Mouse (Mus musculus): ENCODE data around the gene Sars2. TPM values are rescaled to one million over a fixed set of nuclear protein-coding genes. Genes with fewer than 3 reads are reported as not detected.
A peak's percentile ranks its signal among the peaks of the same experiment; 100 is the strongest.
"Not testable (repeated sequence)": the region's sequence is repeated elsewhere in the genome, so short reads cannot be mapped to it uniquely, and the experiment has no call there.

Gene Sars2
- 20.8 and 26.2 TPM in 2 replicates for polyA plus RNA-seq (2015; fragmentation: Nextera tagmentation; extraction: Ambion mirVana)

DNA sequence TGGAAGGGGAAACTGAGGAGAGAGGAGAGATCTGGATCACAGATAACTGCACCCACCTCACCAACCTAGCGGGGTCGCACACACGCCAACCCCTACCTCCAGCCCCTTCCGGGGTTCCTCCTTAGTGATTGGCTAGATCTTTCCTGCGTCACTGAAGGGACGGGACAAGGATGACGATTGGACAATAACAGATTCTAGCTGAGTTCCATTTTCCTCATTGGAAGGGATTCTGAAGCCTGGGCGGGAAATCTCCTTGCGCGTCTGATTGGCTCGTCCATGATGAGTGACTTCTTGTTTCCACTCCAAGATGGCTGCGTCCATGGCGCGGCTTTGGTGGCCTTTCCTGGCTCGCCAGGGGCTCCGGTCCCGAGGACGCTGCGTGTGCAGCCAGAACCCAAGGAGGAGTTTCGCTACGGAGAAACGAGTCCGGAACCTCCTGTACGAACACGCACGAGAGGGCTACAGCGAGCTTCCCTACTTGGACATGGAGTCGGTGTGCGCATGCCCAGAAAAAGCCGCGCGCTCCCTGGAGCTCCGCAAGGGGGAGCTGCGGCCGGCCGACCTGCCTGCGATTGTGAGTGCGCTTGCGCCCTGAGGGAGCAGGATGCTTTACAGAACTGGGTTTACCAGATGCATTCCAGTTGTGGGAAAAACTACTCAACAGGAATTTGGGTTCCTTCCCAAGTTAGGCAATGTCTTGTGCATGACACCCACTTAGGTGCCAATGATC, at the start of gene Sars2, which contains the start of gene Mrps12:
Gene Sars2 (plus strand): TSS at position 284 of the 730 bp plus-strand sequence.
Gene Mrps12 (minus strand): TSS at position 112 of the 730 bp plus-strand sequence.
- H3K9me3 ChIP-seq: no peaks in the 10 kb centered on the region
- WGBS: under 1% methylated on average over 39 of the region's 39 CpGs
- H3K4me2 ChIP-seq: peak within 1 kb of the TSS; percentile 65
- peaks cover 20% of the 10 kb centered on the region for H3K36me3 ChIP-seq
- peak within 1 kb of the TSS; percentile 76 for H3K9ac ChIP-seq
- peak; percentile 97 for ATAC-seq (ENCODE audit: insufficient read depth, low FRiP score, low read depth)
- peaks cover 15% of the 10 kb centered on the region; the same call in 1 of the 2 replicates for H3K4me1 ChIP-seq
- H3K27ac ChIP-seq: peak within 1 kb of the TSS; percentile 92
- no peaks in the 10 kb centered on the region for H3K27me3 ChIP-seq (replicated peaks)
- H3K4me3 ChIP-seq (replicated peaks): peak within 1 kb of the TSS; percentile 81

- 37% methylated on average over 29 of the region's 30 CpGs for WGBS
- peak within 1 kb of the TSS; percentile 96 for H3K4me2 ChIP-seq
- ATAC-seq (ENCODE audit: insufficient read depth, low FRiP score, low read depth): peak; percentile 16; the same call in 1 of the 2 replicates
These were observed 49.1 kb upstream of the Sars2 start, which contains the start of gene Fbxo27 for GRCm38 (mm10) chr7:28692545-28693320. TSS of gene Fbxo27 (plus strand) at chr7:28692849.

DNA sequence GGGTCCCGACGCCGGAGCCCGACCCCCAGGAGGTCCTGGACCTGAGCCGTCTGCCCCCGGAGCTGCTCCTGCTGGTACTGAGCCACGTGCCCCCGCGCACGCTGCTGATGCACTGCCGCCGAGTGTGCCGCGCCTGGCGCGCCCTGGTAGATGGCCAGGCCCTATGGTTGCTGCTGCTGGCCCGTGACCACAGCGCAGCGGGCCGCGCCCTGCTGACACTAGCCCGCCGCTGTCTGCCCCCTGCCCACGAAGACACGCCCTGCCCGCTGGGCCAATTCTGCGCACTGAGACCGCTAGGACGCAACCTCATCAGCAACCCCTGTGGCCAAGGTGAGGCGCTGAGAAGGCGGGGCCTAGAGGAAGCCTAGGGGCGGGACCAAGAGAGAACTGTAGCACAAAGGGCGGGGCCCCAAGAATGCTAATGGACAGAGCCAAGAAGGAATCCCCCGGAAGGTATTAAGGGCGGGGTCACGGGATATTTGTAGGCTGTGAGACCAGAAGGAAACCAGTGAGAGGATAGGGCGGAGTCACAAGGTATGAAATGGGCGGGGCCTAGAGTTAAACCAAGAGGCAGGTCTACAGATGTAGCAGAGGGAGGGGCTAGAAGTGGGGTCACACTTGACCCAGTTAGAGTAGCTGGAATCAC, 48.3 kb upstream of the Sars2 start:
- H3K9me3 ChIP-seq: no peaks in the 10 kb centered on the region
- H3K4me1 ChIP-seq: 0 out of 2 replicates have a peak, but pooled peaks cover 4% of the 10 kb centered on the region
- H3K4me3 ChIP-seq (replicated peaks): peak overlapping the region; percentile 50
- H3K4me2 ChIP-seq: peak overlapping the region; percentile 96
- ATAC-seq (ENCODE audit: insufficient read depth, low FRiP score, low read depth): peak; percentile 85
- H3K27ac ChIP-seq: no peak overlapping the region
- 2% methylated on average over 38 of the region's 38 CpGs for WGBS
- H3K36me3 ChIP-seq: no peaks in the 10 kb centered on the region
- peak overlapping the region; percentile 32; the same call in 1 of the 2 replicates for H3K9ac ChIP-seq
- peaks cover 4% of the 10 kb centered on the region for H3K27me3 ChIP-seq (replicated peaks)

More at GRCm38 (mm10) chr7:28692545-28693320, 49.1 kb upstream of the Sars2 start, which contains the start of gene Fbxo27:
- H3K9ac ChIP-seq: peak within 1 kb of the TSS; percentile 32; the same call in 1 of the 2 replicates
- no peaks in the 10 kb centered on the region for H3K9me3 ChIP-seq
- peaks cover 4% of the 10 kb centered on the region for H3K27me3 ChIP-seq (replicated peaks)
- 0 out of 2 replicates have a peak, but pooled peaks cover 4% of the 10 kb centered on the region for H3K4me1 ChIP-seq
- no peaks in the 10 kb centered on the region for H3K36me3 ChIP-seq
- H3K27ac ChIP-seq: no peak within 1 kb of the TSS
- peak within 1 kb of the TSS; percentile 50 for H3K4me3 ChIP-seq (replicated peaks)

DNA sequence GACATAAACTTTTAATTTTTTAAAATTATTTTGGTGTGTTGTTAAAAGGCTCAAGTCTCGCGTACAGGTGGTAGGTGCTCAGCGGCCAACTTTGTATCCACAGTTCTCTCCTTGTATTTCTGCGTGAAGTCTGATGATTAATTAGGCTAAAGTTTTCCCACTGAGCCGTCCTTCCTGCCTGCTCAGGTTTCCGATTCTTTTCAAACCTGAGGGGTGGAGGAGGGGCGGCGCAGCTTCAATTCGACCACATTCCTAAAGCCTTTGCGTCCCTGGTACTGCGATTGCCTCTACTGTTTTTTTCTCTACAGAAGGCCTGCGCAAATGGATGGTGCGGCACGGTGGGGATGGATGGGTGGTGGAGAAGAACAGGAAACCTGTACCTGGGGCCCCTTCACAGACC, 47.4 kb upstream of the Sars2 start:
- Histone ChIP-seq H3K27me3 (replicated peaks) (peaks cover 4% of the 10 kb centered on the region), H3K4me2 (peak overlapping the region; percentile 96), H3K9ac (no peak overlapping the region), H3K36me3 (no peaks in the 10 kb centered on the region), H3K4me3 (replicated peaks) (no peak overlapping the region), H3K27ac (peak overlapping the region; percentile 16; the same call in 1 of the 2 replicates), H3K4me1 (0 out of 2 replicates have a peak, but pooled peaks cover 4% of the 10 kb centered on the region), H3K9me3 (no peaks in the 10 kb centered on the region)
- ATAC-seq (ENCODE audit: insufficient read depth, low FRiP score, low read depth): no peak
- 8% methylated on average over 14 of the region's 14 CpGs for WGBS

DNA sequence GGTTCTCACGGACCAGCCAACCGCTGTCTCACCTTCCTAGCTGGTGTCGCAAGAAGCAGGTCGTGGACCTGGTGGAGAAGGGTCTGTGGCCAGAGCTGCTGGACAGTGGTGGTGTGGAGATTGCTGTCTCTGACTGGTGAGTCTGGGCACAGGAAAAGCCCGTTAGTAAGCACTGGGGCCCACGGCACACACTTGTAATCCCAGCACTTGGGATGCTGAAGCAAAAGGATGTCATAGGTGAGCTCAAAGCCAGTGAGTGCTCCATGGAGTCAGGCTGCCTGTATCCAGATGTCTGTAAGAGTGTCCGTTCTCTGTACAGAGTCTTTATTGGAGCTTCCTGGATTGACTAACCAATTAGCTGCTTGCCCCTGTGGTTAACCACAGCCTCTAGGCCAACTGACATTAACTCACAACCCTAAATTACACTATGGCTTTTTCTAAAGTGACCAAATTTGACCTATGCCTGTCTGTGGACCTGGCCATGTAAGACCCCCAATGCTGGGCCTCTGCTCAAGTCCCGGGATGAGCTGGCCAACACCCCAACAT, 46.8 kb upstream of the Sars2 start:
- H3K4me2 ChIP-seq: no peak overlapping the region
- peaks cover 4% of the 10 kb centered on the region for H3K27me3 ChIP-seq (replicated peaks)
- H3K9me3 ChIP-seq: no peaks in the 10 kb centered on the region
- no peak overlapping the region for H3K27ac ChIP-seq
- no peak for ATAC-seq (ENCODE audit: insufficient read depth, low FRiP score, low read depth)
- 50% methylated on average over 8 of the region's 8 CpGs for WGBS
- H3K9ac ChIP-seq: no peak overlapping the region
- H3K4me3 ChIP-seq (replicated peaks): no peak overlapping the region
- H3K4me1 ChIP-seq: 0 out of 2 replicates have a peak, but pooled peaks cover 4% of the 10 kb centered on the region
- H3K36me3 ChIP-seq: no peaks in the 10 kb centered on the region

DNA sequence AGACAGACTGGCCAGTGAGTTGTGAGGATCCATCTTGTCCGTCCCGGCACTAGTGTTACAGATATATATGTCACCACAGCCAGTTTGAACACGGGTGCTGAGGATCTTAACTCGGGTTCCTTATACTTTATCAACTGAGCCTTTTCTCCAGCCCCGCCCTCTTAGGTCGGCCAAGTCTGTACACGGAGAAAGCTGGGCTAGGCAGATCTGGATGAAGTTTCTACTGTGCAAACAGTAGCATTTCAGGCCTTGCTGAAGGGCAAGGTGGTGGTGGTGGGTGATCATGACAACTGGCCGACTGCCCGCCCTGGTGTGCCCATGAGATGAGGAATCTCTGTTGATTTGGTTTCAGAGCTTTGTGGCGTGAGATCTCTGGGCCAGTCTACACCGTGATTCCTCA, 44.5 kb upstream of the Sars2 start:
- Histone ChIP-seq H3K4me1 (0 out of 2 replicates have a peak, but pooled peaks cover 4% of the 10 kb centered on the region), H3K4me3 (replicated peaks) (no peak overlapping the region), H3K9me3 (no peaks in the 10 kb centered on the region), H3K36me3 (no peaks in the 10 kb centered on the region), H3K27ac (no peak overlapping the region), H3K27me3 (replicated peaks) (peaks cover 4% of the 10 kb centered on the region), H3K9ac (no peak overlapping the region), H3K4me2 (no peak overlapping the region)
- ATAC-seq (ENCODE audit: insufficient read depth, low FRiP score, low read depth): no peak
- whole genome bisulfite sequencing: 75% methylated on average over 11 of the region's 11 CpGs

DNA sequence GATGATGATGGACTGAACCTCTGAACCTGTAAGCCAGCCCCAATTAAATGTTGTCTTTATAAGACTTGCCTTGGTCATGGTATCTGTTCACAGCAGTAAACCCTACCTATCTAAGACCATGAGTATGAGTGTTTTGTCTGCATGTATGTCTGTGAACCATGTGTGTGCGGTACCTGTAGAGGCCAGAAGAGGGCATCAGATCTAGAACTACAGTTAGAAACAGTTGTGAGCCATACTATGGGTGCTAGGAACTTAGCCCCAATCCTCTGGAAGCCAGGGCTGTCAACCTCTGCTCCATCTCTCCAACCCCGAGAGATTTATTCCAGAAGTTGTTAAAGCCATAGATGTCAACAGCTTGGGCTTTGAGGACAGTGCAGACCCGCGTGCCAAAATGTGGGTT, 41.5 kb upstream of the Sars2 start:
- no peaks in the 10 kb centered on the region for H3K27me3 ChIP-seq (replicated peaks)
- no peak overlapping the region for H3K9ac ChIP-seq
- no peaks in the 10 kb centered on the region for H3K36me3 ChIP-seq
- no peaks in the 10 kb centered on the region for H3K9me3 ChIP-seq
- 88% methylated on average over 4 of the region's 4 CpGs for WGBS
- H3K4me1 ChIP-seq: no peaks in the 10 kb centered on the region
- H3K27ac ChIP-seq: no peak overlapping the region
- no peak overlapping the region for H3K4me3 ChIP-seq (replicated peaks)
- no peak for ATAC-seq (ENCODE audit: insufficient read depth, low FRiP score, low read depth)
- H3K4me2 ChIP-seq: no peak overlapping the region

GRCm38 (mm10) chr7:28701306-28701705, 40.5 kb upstream of the Sars2 start:
- not testable (repeated sequence) for ATAC-seq (ENCODE audit: insufficient read depth, low FRiP score, low read depth); H3K9ac ChIP-seq; H3K27ac ChIP-seq; H3K27me3 ChIP-seq (replicated peaks); H3K36me3 ChIP-seq; H3K9me3 ChIP-seq; H3K4me3 ChIP-seq (replicated peaks); H3K4me1 ChIP-seq; H3K4me2 ChIP-seq
- 95% methylated on average over 12 of the region's 12 CpGs for WGBS

- H3K36me3 ChIP-seq: no peaks in the 10 kb centered on the region
- no peaks in the 10 kb centered on the region for H3K4me1 ChIP-seq
- H3K4me2 ChIP-seq: no peak overlapping the region
- H3K9me3 ChIP-seq: no peaks in the 10 kb centered on the region
- H3K9ac ChIP-seq: no peak overlapping the region
- no peaks in the 10 kb centered on the region for H3K27me3 ChIP-seq (replicated peaks)
- no peak for ATAC-seq (ENCODE audit: insufficient read depth, low FRiP score, low read depth)
- WGBS: 46% methylated on average over 9 of the region's 9 CpGs
- no peak overlapping the region for H3K4me3 ChIP-seq (replicated peaks)
- no peak overlapping the region for H3K27ac ChIP-seq
These were observed 39.1 kb upstream of the Sars2 start for GRCm38 (mm10) chr7:28702601-28703143.

DNA sequence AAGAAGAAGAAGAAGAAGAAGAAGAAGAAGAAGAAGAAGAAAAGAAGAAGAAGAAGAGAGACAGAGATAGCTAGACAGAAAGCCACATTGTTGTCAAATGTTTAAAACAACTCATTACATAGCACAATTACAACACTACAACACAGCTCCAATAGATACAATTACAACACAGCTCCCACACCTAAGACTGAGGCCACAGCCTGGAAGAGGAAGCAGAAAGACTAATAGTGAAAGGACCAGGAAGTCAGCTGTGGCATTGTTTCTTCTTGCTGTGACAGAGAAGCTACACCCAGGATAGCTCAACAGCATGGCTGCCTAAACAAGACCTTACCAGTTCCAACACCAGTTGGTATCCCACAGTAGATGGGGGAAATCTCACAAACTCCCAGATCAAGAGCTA, 32.3 kb upstream of the Sars2 start:
- Histone ChIP-seq H3K9ac (no peak overlapping the region), H3K36me3 (no peaks in the 10 kb centered on the region), H3K9me3 (no peaks in the 10 kb centered on the region), H3K27me3 (replicated peaks) (no peaks in the 10 kb centered on the region), H3K4me3 (replicated peaks) (no peak overlapping the region), H3K4me1 (no peaks in the 10 kb centered on the region), H3K4me2 (no peak overlapping the region), H3K27ac (no peak overlapping the region)
- ATAC-seq (ENCODE audit: insufficient read depth, low FRiP score, low read depth): no peak

- Histone ChIP-seq H3K27ac (no peak overlapping the region), H3K9me3 (no peaks in the 10 kb centered on the region), H3K27me3 (replicated peaks) (no peaks in the 10 kb centered on the region), H3K4me2 (no peak overlapping the region), H3K4me1 (no peaks in the 10 kb centered on the region), H3K9ac (no peak overlapping the region), H3K4me3 (replicated peaks) (no peak overlapping the region), H3K36me3 (no peaks in the 10 kb centered on the region)
- ATAC-seq (ENCODE audit: insufficient read depth, low FRiP score, low read depth): no peak
- WGBS: 67% methylated on average over 3 of the region's 3 CpGs
These were observed 30.8 kb upstream of the Sars2 start for GRCm38 (mm10) chr7:28710962-28711361.

Measured in stomach, embryonic 15.5 days (tissue).